Mouse (Mus musculus): ENCODE data around the gene Apba2.

DNA sequence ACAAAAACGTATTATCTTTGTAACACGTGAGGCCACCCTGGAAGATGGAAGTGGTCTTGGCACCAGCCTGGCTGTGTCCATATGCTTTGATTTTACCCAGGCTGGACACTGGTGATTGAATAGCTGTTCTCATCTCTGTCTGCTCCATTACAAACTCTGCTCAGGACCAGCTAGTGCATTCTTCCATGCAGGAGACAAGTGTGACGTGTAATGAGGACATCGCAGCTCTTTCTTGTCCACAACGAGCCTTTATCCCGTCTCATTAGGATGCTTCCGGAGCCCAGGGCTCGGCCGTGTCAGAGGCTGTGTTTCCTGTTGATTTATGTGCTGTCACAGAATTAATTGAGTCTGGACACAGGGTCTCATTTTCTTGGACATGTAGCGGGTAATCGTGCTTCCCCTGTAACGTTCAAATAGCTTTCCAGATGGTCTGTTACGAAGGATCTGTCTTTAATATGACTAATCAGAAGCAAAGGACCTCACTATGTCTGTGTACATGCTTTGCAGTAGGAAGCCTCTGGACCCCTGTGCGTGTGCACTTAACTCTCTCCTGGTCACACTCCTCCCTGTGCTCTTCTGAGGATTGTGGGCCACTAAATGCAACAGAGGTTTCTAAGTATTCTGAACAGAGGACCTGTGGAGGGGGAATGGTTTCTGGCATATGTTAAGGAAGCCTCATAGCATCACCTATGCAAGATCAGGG, 186.8 kb downstream of the Apba2 start:
- TF ChIP-seq POLR2A (IDR thresholded peaks at IDR 0.05; ENCODE audit: borderline replicate concordance, control insufficient read depth, low read depth, low read length) (no peak), CTCF (IDR thresholded peaks at IDR 0.05; ENCODE audit: control insufficient read depth, insufficient read depth, low read length) (no peak)

Data from bone marrow, adult 2 months (tissue).